25 mouse cellular contexts compared by ENCODE assay signal in genomic region chr11:46126317-46126716, GRCm38 (mm10). TPM values are rescaled to one million over a fixed set of nuclear protein-coding genes. Genes with fewer than 3 reads are reported as not detected.
"Had no signal": no experiment of that assay in that cellular context is flagged by ENCODE, and none has a peak within 500 bp of the region (broad histone marks: within the 10 kb centered on the region; RNA-seq: fewer than 3 reads in every experiment).

No protein-coding gene starts in this region.

- H3K9ac ChIP-seq: kidney, embryonic 15.5 days; limb, embryonic 12.5 days; limb, embryonic 15.5 days; liver, embryonic 12.5 days; liver, embryonic 15.5 days; midbrain, embryonic 12.5 days; midbrain, embryonic 15.5 days; neural tube, embryonic 12.5 days; neural tube, embryonic 15.5 days had no signal

- H3K9me3 ChIP-seq: kidney, embryonic 15.5 days; limb, embryonic 12.5 days; limb, embryonic 15.5 days; liver, embryonic 12.5 days; liver, embryonic 15.5 days; midbrain, embryonic 12.5 days; midbrain, embryonic 15.5 days; neural tube, embryonic 12.5 days; neural tube, embryonic 15.5 days had no signal

- H3K4me2 ChIP-seq: kidney, embryonic 15.5 days; limb, embryonic 12.5 days; limb, embryonic 15.5 days; liver, embryonic 12.5 days; liver, embryonic 15.5 days; midbrain, embryonic 12.5 days; midbrain, embryonic 15.5 days; neural tube, embryonic 12.5 days; neural tube, embryonic 15.5 days had no signal

- H3K36me3 ChIP-seq: liver, embryonic 12.5 days; liver, embryonic 15.5 days had no signal

- H3K4me1 ChIP-seq: limb, embryonic 12.5 days; limb, embryonic 15.5 days; midbrain, embryonic 12.5 days; midbrain, embryonic 15.5 days; neural tube, embryonic 12.5 days; neural tube, embryonic 15.5 days had no signal

- H3K4me3 ChIP-seq: kidney, embryonic 15.5 days; left cerebral cortex, adult 2 months; limb, embryonic 12.5 days; limb, embryonic 15.5 days; liver, embryonic 12.5 days; liver, embryonic 15.5 days; midbrain, embryonic 12.5 days; midbrain, embryonic 15.5 days; neural tube, embryonic 12.5 days; neural tube, embryonic 15.5 days had no signal

- ATAC-seq: intestine, postnatal 0 days; liver, embryonic 12.5 days; midbrain, embryonic 15.5 days had no signal

- DNase-seq: kidney, adult 8-10 months; kidney, postnatal 10 days; kidney, postnatal 36 days; layer of hippocampus, postnatal 36 days; left cerebral cortex, postnatal 4 days; lung, adult 2 months; lung, postnatal 14 days; right cerebral cortex, adult 18-20 months; right cerebral cortex, postnatal 14 days; right cerebral cortex, postnatal 4 days; thymus, adult 18-20 months; thymus, postnatal 36 days had no signal

- H3K27ac ChIP-seq: kidney, embryonic 15.5 days; left cerebral cortex, adult 2 months; limb, embryonic 12.5 days; liver, embryonic 12.5 days; liver, embryonic 15.5 days; midbrain, embryonic 12.5 days; midbrain, embryonic 15.5 days; neural tube, embryonic 12.5 days; neural tube, embryonic 15.5 days had no signal

- H3K27me3 ChIP-seq: kidney, embryonic 15.5 days; limb, embryonic 12.5 days; limb, embryonic 15.5 days; liver, embryonic 12.5 days; liver, embryonic 15.5 days; midbrain, embryonic 12.5 days; midbrain, embryonic 15.5 days; neural tube, embryonic 12.5 days; neural tube, embryonic 15.5 days had no signal

RNA-seq across cellular contexts. Expression of gene Nipal4, which starts 40.0 kb away (rescaled TPM):
- total RNA-seq: megakaryocyte, adult 5-6 weeks had no signal
- polyA plus RNA-seq: macrophage had no signal
